Mouse (Mus musculus) bone marrow macrophage, adult 2 months (primary cell): ENCODE data around the gene Fermt3.

Experiments used
- CTCF ChIP-seq: IDR thresholded peaks from 2 replicates; pipeline ENCODE4 v1.5.1; 2012; ENCODE audit warnings: low read depth, mild to moderate bottlenecking, low read length, moderate library complexity
- POLR2A ChIP-seq: IDR thresholded peaks from 2 replicates; pipeline ENCODE4 v1.6.1; 2012; ENCODE audit warnings: mild to moderate bottlenecking, low read depth, low read length, borderline replicate concordance

DNA sequence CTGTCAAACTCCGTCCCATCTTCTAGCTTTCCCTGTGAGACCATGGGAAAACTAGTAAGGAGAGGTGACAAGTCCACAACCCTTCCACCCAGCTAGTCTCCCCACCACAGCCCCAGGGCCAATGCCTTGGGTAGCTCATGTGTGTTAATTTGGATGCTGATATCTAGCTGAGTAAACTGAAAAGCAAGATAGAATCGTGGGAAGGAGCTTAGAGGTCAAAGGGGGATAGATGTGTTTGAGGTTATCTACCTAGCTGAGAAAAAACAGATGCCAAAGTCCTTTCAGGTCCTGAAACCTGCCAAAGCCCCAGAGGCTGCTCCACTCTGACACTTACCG, 40.7 kb downstream of the Fermt3 start:
- TF ChIP-seq CTCF (no peak), POLR2A (no peak)
